Mouse (Mus musculus) heart, adult 18-20 months (tissue): Measurements from ENCODE around the gene Cldn12. TPM values are rescaled to one million over a fixed set of nuclear protein-coding genes. Genes with fewer than 3 reads are reported as not detected.

Experiments
- DNase-seq, 2 experiments: peaks; one replicate each; pipeline ENCODE4 v3.0.0; 2021 to 2022; ENCODE audit warnings: mixed read lengths in 1 of 2
- long read RNA-seq, 2 experiments: library from polyadenylated mRNA; stranded (forward); transcript quantifications; one replicate each; pipeline ENCODE4 v2.0.0; 2021
- total RNA-seq, 2 experiments: library from RNA; stranded (reverse); gene quantifications; 2 replicates each; pipeline ENCODE4 v1.2.3; 2021

The Cldn12 gene
- 10 to 100 TPM; 16.1 to 19.4 TPM for total RNA-seq
- long read RNA-seq, experiment 1, transcript Cldn12-201 (4 exons, 3,597 nt): major isoform, 5 of 10 reads
- long read RNA-seq, experiment 1, partial matches to known transcripts: 2 of 10 reads
- long read RNA-seq, experiment 1, other reads (novel, unspliced or antisense): 3 of 10 reads
- long read RNA-seq, experiment 2, partial matches to known transcripts: 0 of 6 reads
- long read RNA-seq, experiment 2, other reads (novel, unspliced or antisense): 2 of 6 reads

DNA sequence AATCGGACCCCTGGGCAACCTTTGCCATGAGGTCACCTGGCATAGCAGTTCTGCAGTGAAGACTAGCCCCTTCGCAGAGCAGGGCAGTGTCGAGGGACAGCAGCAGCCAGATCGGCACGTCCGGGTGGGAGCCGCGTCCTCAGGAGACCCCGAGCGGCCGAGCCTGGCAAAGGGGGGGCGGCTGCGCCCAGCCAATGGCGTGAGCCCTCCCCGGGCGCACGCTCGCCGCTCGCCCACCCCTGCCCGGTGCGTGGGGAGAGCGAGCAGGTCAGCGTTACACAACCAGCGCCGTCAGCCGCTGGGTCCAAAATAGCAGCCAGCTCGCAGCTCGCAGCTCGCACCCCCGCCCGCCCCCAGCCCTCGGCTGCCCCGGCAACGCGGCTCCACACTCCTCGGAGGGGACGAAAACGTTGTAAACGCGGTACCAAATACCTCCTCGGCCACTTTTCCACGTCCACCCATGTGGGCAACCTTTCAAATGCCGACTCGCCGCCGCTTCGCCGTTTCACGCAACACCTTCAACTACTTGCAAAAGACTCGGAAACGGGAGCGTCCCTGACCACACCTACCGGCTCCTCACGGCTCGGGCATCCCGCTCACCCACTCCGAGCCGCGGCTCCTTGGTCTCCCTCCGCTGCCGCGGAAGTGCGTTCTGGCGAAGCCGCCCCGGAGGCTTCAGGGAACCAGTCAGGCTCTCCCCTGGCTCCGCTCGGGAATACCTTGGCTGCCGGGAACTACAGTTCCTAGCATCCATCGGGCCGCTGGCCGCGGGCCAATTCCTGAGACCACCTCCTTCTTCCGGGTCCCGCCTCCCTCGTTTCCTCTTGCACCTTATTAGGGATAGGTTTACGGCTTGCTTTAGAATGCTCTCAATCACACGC lies at the start of gene Cldn12:
TSS of gene Cldn12 (minus strand) at position 763 of the 881 bp plus-strand sequence.
- peak; percentile 96 to 97 for DNase-seq

- no peak for DNase-seq
These were observed 47.7 kb upstream of the Cldn12 start for GRCm38 (mm10) chr5:5562435-5562834.

DNA sequence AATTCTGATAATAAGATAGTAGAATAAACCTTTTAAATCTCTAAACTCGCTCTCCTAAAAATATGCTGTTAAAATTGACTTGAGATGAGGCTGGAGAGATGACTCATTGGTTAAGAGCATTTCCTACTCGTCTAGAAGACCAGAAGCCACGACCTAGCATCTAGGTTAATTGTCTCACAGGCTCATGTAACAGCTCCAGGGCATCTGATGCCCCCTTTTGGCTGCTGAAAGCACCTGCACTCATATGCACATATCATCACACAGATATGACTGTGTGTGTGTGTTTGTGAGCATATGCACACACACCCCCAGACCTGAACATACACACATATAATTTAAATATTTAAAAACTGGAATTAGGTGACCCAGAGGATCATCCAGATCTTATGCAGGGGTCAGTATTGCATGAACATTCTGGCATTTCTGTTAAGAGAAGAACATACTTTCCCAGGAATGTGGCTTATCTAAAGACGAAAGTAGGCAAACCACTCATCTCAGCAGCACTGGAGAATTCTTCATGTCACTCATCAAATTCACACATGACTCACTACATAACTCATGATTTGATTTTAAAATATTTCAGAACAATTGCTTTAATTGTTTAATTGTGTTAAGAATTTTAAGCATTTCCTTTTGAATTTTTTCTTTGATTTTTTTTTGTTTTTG lies 46.4 kb upstream of the Cldn12 start:
- no peak for DNase-seq

DNA sequence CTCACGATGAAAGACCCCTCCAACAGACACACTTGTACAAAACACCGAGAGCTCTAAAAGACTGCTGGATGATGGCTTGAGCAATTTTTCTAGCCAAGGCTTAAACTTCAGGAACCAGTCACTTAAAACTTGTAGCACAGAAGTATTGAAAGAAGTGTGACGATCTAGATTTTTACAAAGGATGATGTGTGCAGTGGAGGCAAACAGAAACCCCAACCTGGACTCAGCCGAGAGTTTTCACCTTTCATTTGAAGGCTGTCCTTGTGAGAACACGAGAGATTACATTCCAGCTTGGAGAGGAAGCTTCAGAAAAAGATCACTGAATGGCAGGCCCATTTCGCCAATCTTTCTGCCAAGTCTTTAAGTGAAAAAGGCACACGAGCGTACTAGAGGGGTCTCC lies 45.0 kb upstream of the Cldn12 start:
- DNase-seq: no peak

- DNase-seq: peak; percentile 93 to 95
These were observed 44.5 kb upstream of the Cldn12 start, which contains the start of gene Gtpbp10 for GRCm38 (mm10) chr5:5559079-5559740. TSS of gene Gtpbp10 (minus strand) at chr5:5559538.

DNA sequence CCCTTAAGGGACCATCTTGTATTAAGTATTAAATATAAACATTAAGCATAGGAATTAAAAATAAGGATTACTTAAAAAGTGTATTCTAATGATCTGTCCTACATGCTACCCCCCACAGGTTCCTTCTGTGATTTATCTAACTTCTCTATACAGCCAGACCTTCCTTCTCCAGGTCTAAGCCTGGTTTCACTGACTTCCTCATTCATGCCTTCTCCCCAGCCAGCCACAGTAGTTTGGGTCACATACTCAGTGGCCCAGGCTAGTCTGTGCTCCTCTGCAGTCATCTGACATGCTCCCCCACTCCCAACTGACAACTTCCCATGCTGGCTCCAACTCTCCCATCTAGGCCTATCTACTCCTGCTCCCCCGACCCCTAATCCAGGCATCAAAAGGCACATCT lies 36.4 kb upstream of the Cldn12 start:
- DNase-seq: no peak

DNA sequence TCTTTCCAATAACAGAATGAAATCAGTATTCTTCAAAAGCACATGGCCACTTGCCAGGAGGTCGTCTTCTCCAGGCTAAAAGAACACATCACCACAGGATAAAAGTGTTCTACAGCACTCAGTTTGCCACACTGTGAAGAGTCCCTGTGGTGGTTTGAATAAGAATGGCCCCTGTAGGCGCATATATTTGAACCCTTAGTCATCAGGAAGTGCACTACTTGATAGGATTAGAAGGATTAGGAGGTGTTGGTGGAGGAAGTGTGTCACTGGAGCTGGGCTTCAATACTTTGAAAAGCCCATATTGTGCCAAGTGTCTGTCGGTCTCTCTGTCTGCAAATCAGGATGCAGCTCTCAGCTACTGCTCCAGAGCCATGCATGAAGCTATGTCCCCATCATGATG lies 25.6 kb upstream of the Cldn12 start:
- no peak for DNase-seq

- DNase-seq: no peak
These were observed 25.0 kb upstream of the Cldn12 start for GRCm38 (mm10) chr5:5539771-5540170.

- DNase-seq: no peak
These were observed 21.4 kb upstream of the Cldn12 start for GRCm38 (mm10) chr5:5536131-5536530.

DNA sequence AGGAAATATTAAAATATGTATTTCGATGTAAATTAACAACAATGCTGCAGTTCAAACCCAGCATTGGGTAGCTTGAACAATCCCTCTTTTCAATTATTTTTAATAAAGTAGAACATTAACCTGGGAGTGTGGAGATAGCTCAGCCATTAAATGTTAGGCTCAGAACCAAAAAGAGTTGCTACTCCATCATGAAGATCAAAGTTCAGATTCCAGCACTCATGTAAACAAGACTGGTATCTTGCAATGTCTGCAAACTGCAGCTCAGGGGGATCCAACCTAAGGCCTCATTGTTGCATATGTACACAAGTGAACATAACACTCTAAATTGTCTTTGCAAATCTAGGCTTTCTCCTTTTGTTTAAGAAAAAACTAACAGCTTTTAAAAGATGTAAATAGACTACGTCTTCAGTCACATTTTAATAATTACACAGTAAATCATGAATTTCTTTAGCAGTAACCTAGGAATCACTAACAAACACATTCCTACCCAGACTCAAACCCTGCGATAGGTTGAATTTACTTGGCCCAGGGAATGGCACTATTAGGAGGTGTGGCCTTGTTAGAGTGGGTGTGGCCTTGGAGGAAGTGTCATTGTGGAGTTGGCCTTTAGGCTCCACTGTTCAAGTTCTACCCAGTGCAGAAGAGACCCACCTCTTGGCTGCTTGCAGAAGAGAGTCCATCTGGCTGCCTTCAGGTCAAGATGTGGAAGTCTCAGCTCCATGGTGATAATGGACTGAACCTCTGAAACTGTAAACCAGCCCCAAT lies 19.1 kb upstream of the Cldn12 start:
- no peak for DNase-seq

DNA sequence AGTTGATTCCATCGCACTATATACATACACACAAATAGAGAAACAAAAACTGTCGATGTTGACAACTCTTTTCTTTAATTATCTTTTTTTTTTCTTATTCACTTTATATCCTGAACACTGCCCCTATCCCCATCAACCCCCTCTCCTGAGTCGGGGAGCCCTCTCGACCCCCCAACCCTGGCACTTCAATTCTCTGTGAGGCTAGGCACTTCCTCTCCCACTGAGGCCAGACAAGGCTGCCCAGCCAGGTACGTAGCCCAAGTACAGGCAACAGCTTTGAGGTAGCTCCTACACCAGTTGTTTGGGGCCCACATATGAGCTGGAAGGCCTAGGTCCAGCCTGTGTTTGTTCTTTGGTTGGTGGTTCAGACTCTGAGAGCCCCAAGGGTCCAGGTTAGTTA lies 653 bp upstream of the Cldn12 start:
- DNase-seq: no peak

GRCm38 (mm10) chr5:5511401-5511800 lies 3.4 kb downstream of the Cldn12 start:
- no peak for DNase-seq

- no peak for DNase-seq
These were observed 3.8 kb downstream of the Cldn12 start for GRCm38 (mm10) chr5:5510989-5511388.

DNA sequence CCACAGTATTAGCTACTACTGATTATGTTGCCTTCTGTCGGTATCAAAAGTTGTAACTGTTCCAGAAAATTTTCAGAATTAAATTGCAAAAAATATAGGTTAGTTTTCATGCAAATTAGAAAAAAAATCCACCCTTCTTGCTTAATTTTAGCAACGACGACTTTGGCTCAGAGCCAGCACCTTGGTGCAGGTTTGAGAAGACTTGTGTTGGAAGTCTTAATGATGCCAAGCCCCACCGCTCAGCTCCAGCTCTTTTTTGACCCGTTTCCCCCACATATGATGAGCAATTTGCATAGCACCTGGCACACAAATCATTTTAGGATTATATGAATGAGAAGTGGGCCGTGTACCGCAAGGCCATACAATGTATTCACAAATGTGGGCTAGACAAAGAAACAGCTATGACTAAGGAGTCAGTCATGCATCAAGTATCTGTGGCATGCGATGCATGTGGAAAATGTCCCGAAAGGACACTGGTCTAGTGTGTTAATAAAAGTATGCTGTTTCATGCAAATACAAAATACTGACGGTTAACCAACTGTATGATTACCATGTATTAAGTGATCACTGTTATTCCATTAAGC lies 4.4 kb downstream of the Cldn12 start:
- no peak for DNase-seq

DNA sequence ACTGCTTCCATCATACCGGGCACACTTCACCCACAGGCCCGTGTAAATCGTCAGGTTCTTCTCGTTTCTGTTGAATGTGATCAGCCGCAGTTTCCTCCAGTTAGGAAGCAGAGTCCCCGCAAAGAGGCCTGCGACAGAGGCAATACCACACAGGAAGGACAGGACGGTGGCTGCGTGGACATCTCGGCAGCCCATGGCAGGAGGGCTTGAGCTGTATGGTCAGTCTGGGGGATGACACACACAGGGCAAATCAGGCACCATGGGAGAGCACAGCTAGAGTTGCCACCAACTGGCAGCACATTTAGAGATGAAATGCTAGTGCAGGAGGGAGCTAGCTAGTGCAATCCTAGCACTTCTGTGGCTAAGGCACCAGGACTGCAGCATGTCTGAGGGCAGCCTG lies 6.5 kb downstream of the Cldn12 start:
- DNase-seq: no peak

DNA sequence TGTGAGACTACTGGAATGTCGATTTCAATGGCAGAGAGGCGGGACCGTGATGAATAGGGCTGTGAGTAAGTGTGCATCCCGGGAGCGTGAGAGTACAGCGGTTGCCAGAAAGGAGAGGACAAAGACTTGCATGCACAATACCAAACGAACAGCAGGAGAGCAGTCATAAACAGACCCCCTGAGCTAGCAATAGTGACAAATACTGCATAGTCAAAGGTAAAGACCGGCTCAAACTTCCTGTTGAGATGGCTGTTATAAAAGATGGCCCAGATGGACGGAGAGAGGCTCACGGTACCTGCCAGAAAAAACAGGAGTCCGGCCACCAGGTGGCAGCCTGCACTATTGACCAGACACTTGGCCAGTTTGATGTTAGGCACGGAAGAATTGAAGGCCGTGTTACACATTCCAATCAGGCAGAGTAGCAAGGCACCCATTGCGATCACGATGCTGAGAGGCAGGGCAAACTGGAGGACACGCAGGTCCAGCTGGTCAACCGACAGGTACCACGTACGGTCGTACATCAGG lies 7.0 kb downstream of the Cldn12 start:
- DNase-seq: peak; percentile 37 to 75

DNA sequence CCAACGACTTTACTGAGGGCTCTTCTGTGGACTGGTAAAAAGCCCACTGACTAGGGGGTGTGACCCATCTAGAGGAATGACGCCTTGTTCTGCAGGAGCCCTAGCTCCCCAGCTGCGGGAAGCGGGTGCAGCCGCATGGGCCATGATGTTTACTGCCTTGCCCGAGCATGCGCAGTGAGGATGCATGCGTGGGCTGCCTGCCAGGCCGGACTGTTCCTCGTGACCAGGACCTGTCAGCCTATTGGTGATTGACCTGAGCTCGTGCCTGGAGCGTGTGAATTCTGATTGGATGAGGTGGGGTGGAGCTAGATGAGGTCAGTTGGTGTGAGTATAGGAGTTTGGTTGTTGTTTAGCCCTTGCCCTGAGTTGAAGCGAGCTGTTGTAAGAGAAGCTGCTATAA lies 10.3 kb downstream of the Cldn12 start:
- no peak for DNase-seq

DNA sequence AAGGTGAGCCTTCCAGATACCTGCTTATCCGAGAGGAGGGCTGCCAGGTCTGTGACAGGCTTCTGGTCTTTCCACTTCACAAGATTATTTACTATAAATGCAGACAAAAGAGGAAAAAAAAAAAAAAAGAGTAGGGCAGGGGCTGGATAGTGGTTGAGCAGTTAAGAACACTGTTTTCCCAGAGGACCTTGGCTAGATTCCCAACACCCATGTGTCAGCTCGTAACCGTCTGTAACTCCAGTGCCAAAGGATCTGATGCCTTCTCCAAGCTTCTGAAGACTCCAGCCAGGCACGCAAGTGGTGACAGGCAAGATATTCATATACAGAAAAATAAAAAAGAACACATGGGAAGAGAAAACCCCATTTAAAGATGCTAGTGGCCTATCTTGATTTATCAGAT lies 11.4 kb downstream of the Cldn12 start:
- DNase-seq: peak; percentile 48 to 53

DNA sequence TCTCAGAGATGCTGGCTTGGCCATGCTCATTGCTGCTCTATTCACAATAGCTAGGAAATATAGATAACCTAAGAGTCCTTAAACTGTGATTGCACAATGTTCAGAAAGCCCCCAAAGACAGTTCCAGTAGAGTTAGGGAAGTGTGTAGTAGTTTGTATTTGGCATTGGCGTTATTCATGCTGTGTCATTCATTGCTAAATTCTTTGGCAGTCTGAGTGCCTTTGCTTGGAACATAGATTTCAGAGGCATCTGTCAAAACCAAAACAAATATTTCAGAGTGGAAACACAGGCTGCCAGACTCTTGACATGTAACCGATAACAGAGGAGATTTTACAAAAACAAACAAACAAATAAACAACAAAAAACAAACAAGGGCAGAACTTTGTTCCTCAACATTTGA lies 13.2 kb downstream of the Cldn12 start:
- DNase-seq: peak; percentile 43 to 51

- DNase-seq: no peak
These were observed 18.4 kb downstream of the Cldn12 start for GRCm38 (mm10) chr5:5496393-5496792.

DNA sequence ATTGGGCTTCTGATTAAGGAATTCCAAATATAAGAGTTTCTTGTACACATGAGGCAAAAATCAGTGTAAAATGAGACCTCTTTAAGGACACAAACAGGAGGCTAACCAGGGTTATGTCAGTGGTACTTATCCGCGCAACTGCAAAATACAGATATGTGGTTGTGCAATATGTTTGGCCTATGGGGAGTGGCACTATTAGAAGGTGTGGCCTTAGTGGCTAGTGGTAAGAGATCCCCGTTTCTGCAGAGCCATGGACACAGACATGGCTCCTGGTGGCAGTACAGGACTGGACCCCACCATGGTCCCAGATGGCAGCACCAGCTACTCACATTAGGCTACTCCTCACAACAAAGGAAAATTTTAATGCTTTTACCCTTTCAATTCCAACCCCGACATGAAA lies 19.7 kb downstream of the Cldn12 start:
- DNase-seq: no peak
